Mouse (Mus musculus) kidney, adult 8-10 months (tissue): ENCODE measurements around the gene Arntl2.
A peak's percentile ranks its signal among the peaks of the same experiment; 100 is the strongest.
"Not testable (repeated sequence)": the region's sequence is repeated elsewhere in the genome, so short reads cannot be mapped to it uniquely, and the experiment has no call there.

Source experiments
- DNase-seq, 2 experiments: peaks; one replicate each; pipeline ENCODE4 v3.0.0; 2022

Arntl2 gene

DNA sequence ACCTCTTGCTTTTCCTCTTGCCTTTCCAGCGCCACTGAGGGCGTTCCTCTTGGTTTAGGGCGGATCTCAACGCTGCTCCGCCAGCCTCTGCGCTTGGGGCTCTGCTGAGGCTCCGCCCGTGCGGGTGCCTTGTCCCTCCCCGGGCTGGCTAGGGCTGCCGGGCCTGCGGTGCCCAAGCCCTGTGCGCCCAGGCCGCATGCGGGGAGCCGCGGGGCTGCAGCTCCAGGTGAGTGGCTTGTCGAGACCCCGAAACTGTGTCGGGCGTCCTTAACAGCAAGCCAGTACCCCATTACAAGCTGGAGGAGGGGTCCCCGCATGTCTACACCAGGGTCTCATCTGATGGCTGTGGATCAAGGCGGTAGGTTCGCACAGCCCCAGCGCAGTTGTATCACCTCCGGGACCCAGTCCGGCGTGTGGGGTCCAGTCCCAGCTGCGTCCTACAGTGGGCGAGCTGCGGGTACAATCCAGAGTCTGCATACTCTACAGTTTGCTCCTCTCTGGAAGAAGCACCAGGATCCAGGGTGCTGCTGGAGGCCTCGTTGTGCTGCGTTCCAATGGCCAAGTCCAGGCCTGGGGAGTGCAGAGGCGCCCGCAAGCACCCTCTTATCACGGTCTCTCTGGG is at the start of gene Arntl2:
Gene Arntl2, plus strand, starts transcription at position 132 of the 622 bp plus-strand sequence.
- DNase-seq: peak; percentile 42 to 55

- DNase-seq: no peak
Measured at GRCm38 (mm10) chr6:146746577-146746976, 49.3 kb upstream of the Arntl2 start.

GRCm38 (mm10) chr6:146747057-146747456 is 48.8 kb upstream of the Arntl2 start:
- no peak for DNase-seq

- DNase-seq: no peak
Measured at GRCm38 (mm10) chr6:146748271-146748670, 47.6 kb upstream of the Arntl2 start.

- no peak for DNase-seq
Measured at GRCm38 (mm10) chr6:146751671-146752070, 44.2 kb upstream of the Arntl2 start.

DNA sequence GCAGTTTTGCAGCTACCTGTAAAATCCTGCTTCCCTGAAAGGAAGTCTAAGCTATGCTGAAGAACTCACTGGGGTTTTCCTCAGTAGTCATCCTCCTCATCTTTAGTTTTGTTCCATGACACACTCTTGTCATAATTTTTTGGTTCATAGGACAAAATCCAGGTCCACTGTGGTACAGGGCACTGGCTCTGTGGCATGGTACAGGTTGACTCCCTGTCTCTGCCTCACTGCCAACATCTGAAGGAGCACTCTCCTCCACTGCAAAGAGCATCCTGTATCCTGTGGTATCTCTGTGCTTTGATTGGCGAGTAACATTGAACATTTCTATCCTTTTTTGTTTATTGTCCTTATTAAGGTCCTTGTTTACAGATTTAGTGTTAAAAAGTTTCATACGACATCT is 43.7 kb upstream of the Arntl2 start:
- no peak for DNase-seq

- no peak for DNase-seq
Measured at GRCm38 (mm10) chr6:146752612-146753011, 43.2 kb upstream of the Arntl2 start.

DNA sequence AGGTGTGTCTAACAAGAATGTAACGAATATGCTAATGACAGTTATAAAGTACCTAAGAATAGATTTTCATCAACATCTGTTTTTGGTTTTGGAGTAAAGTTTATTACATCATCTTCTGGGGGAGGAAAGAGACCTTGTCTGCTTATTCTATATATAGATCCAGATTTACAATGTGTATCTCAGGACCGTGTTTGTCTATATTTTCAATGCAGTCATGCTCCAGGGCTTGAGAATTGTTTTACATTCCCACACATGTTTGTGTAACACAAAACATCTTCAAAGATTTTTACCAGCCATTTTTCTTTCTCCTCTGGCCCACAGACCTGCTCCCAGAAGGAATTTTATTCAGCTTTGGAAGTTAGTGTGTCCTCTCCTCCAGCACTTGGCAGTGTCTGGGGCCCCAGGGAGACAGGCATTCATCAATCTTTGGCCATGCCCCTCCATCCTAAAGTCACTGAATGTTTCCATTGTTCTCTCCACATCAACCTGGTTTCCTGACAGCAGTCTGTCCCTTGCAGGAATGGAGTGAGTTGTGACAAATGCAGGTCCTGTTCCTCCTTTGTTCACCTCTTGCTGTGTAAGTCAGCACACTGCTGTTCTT is 42.2 kb upstream of the Arntl2 start:
- DNase-seq: no peak

DNA sequence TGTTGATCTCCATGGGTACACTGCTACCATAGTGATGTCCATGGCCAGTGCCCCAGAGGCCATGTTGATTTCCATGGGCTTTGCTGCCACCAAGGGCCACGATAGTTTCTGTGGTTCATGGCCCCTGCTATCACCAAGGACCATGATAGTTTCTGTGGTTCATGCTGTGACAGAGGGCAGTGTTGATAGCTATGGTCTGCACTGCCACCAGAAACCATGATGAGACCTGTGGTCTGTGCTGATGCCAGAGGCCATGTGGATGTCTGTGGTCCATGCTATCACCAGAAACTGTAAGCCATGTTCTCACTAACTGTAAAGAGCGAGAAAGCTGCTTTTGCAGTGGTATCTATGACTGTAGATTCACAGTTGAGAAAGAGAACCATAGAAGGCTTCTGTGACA is 40.7 kb upstream of the Arntl2 start:
- DNase-seq: no peak

DNA sequence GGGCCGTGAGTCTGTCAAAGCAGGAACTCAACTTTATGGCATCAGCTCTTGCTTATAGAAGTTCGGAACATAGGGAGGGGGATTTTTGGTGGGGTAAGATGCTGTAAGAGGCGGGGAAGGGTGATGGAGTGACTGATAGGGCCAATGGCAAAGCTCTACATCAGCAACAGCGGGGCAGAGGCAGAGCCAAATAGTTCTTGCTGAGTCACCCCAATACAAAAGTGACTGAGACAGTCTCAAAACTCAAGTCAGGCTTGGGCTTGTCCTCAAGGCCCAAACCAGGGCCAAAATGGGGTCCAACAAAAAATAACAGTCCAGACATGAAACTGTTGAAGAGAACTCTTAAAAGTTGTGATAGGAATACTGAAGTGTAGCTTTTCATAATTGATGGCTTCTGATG is 40.2 kb upstream of the Arntl2 start:
- DNase-seq: no peak

GRCm38 (mm10) chr6:146759027-146759426 is 36.8 kb upstream of the Arntl2 start:
- no peak for DNase-seq

- DNase-seq: no peak
Measured at GRCm38 (mm10) chr6:146760022-146760421, 35.8 kb upstream of the Arntl2 start.

- DNase-seq: no peak
Measured at GRCm38 (mm10) chr6:146760736-146761135, 35.1 kb upstream of the Arntl2 start.

DNA sequence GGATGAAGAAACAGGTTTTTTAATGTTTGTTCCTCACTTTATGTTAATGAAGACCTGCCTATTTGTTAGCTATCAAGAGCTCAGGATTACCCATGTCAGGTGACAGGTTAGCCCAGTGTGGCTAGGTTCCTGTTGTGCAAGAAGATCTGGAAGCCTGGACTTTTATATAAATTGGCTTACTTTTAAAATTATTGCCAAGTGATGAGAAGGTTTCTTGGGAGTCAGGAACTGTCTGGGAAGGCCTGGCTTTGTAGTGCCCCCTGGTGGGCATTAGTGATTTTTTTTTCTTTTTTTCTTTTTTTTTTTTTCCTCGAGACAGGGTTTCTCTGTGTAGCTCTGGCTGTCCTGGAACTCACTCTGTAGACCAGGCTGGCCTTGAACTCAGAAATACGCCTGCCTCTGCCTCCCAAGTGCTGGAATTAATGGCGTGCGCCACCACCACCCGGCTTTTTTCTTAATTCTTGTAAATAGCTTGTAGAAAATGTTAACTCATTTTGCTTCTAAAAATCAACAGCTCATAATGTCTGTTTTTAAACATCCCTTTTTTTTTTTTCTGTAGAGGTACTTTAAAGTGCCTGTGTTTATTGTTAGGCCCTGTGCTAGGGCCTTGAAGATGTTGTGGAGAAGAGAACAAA is 33.5 kb upstream of the Arntl2 start:
- DNase-seq: no peak

- DNase-seq: no peak
Measured at GRCm38 (mm10) chr6:146764593-146764992, 31.3 kb upstream of the Arntl2 start.

- DNase-seq: no peak
Measured at GRCm38 (mm10) chr6:146765270-146765669, 30.6 kb upstream of the Arntl2 start.

GRCm38 (mm10) chr6:146768813-146769404 is 26.9 kb upstream of the Arntl2 start:
- peak; percentile 58 to 59 for DNase-seq

GRCm38 (mm10) chr6:146770005-146770745 is 25.7 kb upstream of the Arntl2 start:
- peak in 1 of 2 experiments; percentile 9 for DNase-seq

DNA sequence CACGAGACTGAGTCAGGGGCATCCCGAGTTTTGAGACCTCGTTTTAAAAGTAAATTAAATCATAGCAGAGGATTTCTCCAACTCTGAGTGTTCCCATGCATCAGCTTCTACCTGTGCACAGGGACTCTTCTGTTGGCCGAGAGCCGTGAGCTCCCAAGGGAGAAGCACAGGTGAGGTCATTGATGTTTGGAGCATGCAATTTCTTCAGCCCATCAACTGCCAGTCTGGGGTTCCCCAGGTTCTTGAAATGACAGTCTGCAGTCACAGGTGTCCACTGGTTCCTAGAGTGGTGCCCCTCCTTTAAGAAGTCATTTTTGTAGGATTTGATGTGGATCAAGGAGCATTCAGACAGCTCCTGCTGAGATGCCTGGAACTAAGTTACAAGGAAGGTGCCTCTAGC is 25.0 kb upstream of the Arntl2 start:
- DNase-seq: no peak

DNA sequence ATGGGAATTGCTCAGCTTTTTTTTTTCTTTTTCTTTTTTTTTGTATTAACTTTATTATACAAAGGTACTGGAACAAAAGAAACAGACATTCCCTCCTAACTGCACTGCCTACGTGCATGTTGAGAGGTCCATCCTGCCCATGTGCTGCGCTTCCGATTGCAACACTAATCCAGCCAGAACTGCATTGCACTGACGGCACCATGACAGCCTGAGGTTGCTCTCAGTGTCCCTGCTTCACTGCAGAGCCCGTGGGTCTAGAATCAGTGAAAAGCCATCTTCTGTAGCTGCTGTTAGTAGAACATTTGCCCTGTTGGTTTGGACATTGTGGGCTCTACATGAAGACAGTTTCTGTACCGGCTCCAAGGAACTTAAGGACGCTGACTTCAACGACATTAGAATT is 20.0 kb upstream of the Arntl2 start:
- DNase-seq: not testable (repeated sequence)

DNA sequence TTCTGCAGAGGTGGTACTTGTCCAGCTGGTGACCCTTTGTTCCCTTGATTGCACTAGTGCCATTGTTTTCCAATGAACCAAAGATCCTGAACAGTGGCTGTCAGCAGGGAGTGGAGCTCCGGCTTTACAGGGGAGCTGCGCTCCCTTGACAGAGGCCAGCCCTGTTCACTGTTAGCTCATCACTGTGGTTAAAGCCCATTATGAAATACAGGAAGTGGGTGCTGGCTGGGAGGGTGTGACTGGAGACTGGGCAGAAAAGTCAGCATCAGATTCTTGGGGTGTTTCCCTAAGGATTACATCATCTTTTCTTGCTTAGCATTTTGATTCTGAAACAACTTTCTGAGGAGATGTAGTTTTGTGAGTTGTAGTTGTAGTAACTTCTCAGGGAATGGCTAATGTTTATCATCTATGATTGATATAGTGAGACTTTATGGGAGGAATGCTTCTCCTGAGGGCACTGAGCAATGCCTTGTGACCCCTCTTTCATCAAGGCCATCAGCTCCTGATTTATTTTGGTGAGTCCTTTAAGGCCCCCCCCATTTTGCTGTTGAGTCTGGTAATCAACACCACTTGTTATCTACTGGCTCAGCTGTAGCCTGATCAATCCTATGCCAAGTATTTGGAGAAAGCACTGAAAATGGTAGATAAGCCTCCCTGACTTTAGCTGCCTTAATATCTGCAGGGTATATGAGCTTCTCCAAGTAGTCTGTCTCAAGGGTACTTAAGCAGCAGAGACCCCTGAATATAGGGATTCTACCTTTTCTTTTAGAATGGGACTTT is 19.1 kb upstream of the Arntl2 start:
- DNase-seq: no peak

- no peak for DNase-seq
Measured at GRCm38 (mm10) chr6:146778055-146778454, 17.8 kb upstream of the Arntl2 start.
